Mouse (Mus musculus): Measurements from ENCODE around the gene Myzap. TPM values are rescaled to one million over a fixed set of nuclear protein-coding genes. Genes with fewer than 3 reads are reported as not detected.

Myzap gene
- polyA plus RNA-seq (2015; fragmentation: Nextera tagmentation; extraction: Ambion mirVana), result 1.7 and 2.8 TPM in 2 replicates

DNA sequence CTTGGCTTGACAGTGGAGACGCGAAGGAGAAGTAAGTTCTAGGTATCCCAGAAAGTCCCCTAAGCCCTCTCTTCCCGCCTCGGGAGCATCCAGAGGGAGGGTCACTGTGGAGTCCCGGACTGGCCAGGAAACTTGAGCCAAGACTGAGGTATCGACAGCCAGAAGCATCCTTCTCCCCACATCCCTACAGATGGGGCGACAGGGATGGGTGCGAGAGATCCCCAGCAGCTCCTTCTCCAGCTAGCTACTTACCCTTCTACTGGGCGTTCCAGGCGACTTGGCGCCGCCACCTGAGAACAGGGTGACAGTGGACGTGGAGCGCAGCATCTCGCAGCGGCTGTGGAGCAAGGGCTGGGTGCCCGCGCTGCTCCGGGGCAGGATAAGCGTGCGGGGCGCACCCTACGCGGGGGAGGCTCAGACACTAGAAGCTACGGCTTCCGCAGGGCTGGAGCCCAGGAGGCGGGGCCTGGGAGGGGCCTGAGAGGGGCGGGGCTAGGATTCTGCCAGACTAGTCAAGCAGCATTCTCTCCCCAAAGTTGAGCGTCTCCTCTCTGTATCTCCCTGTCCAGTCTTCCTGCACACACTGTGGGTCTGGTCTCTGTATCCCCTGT, at the start of gene Myzap:
Gene Myzap, minus strand, starts transcription at position 423 of the 611 bp plus-strand sequence.
- ATAC-seq, result peak; percentile 99
- H3K9ac ChIP-seq (replicated peaks; ENCODE audit: low read depth, low read length), result peak within 1 kb of the TSS; percentile 65
- WGBS, result 4% methylated on average over 27 of the region's 29 CpGs
- peak within 1 kb of the TSS; percentile 67 for H3K4me2 ChIP-seq (ENCODE audit: low read length)
- peak within 1 kb of the TSS; percentile 54 for H3K4me3 ChIP-seq (replicated peaks; ENCODE audit: low read length)
- no peak within 1 kb of the TSS for H3K27ac ChIP-seq (ENCODE audit: low read length)
- no peaks in the 10 kb centered on the region for H3K36me3 ChIP-seq (ENCODE audit: control insufficient read depth, insufficient read depth)
- no peaks in the 10 kb centered on the region for H3K9me3 ChIP-seq (ENCODE audit: control insufficient read depth, low read length)
- H3K27me3 ChIP-seq (replicated peaks; ENCODE audit: control insufficient read depth, insufficient read depth, low read length), result no peaks in the 10 kb centered on the region
- peaks cover 4% of the 10 kb centered on the region for H3K4me1 ChIP-seq (replicated peaks; ENCODE audit: control insufficient read depth, insufficient read depth, low read length)

- no peak for ATAC-seq
- no peak overlapping the region for H3K4me2 ChIP-seq (ENCODE audit: low read length)
- WGBS, result 76% methylated on average over 4 of the region's 4 CpGs
- no peak overlapping the region for H3K9ac ChIP-seq (replicated peaks; ENCODE audit: low read depth, low read length)
- no peaks in the 10 kb centered on the region for H3K36me3 ChIP-seq (ENCODE audit: control insufficient read depth, insufficient read depth)
- no peaks in the 10 kb centered on the region for H3K4me1 ChIP-seq (replicated peaks; ENCODE audit: control insufficient read depth, insufficient read depth, low read length)
- no peak overlapping the region for H3K4me3 ChIP-seq (replicated peaks; ENCODE audit: low read length)
- H3K27ac ChIP-seq (ENCODE audit: low read length), result no peak overlapping the region
- no peaks in the 10 kb centered on the region for H3K27me3 ChIP-seq (replicated peaks; ENCODE audit: control insufficient read depth, insufficient read depth, low read length)
- H3K9me3 ChIP-seq (ENCODE audit: control insufficient read depth, low read length), result no peaks in the 10 kb centered on the region
Measured at GRCm38 (mm10) chr9:71640361-71640927, 48.3 kb upstream of the Myzap start.

DNA sequence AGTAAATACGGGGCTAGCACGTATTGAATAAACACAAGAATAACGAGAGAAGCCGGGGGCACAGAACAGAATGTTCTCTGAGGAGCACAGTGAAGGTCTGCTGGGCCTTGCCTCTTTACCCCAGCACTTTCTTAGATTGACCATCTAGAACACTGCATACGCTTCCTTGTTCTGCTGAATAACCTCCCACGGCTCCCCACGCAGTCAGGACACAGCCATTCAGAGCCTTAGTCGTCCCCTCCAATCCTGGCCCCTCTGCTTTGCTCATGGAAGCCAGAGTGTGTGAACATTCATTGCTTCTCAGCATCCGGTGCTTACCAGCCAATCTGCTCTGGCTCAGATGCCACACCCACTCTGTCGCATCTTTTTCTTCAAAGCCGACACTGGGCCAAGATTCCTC, 46.0 kb upstream of the Myzap start:
- H3K4me1 ChIP-seq (replicated peaks; ENCODE audit: control insufficient read depth, insufficient read depth, low read length), result no peaks in the 10 kb centered on the region
- H3K4me2 ChIP-seq (ENCODE audit: low read length), result no peak overlapping the region
- H3K9me3 ChIP-seq (ENCODE audit: control insufficient read depth, low read length), result no peaks in the 10 kb centered on the region
- ATAC-seq, result no peak
- no peak overlapping the region for H3K27ac ChIP-seq (ENCODE audit: low read length)
- no peak overlapping the region for H3K4me3 ChIP-seq (replicated peaks; ENCODE audit: low read length)
- no peak overlapping the region for H3K9ac ChIP-seq (replicated peaks; ENCODE audit: low read depth, low read length)
- H3K36me3 ChIP-seq (ENCODE audit: control insufficient read depth, insufficient read depth), result no peaks in the 10 kb centered on the region
- 61% methylated on average over 11 of the region's 11 CpGs for WGBS
- H3K27me3 ChIP-seq (replicated peaks; ENCODE audit: control insufficient read depth, insufficient read depth, low read length), result no peaks in the 10 kb centered on the region

GRCm38 (mm10) chr9:71636854-71637253, 44.7 kb upstream of the Myzap start:
- 88% methylated on average over 1 of the region's 1 CpGs for WGBS
- Histone ChIP-seq H3K27me3 (replicated peaks; ENCODE audit: control insufficient read depth, insufficient read depth, low read length) (no peaks in the 10 kb centered on the region), H3K27ac (ENCODE audit: low read length) (no peak overlapping the region), H3K36me3 (ENCODE audit: control insufficient read depth, insufficient read depth) (no peaks in the 10 kb centered on the region), H3K4me2 (ENCODE audit: low read length) (no peak overlapping the region), H3K4me3 (replicated peaks; ENCODE audit: low read length) (no peak overlapping the region), H3K4me1 (replicated peaks; ENCODE audit: control insufficient read depth, insufficient read depth, low read length) (no peaks in the 10 kb centered on the region), H3K9me3 (ENCODE audit: control insufficient read depth, low read length) (no peaks in the 10 kb centered on the region), H3K9ac (replicated peaks; ENCODE audit: low read depth, low read length) (no peak overlapping the region)
- ATAC-seq, result peak; percentile 43

DNA sequence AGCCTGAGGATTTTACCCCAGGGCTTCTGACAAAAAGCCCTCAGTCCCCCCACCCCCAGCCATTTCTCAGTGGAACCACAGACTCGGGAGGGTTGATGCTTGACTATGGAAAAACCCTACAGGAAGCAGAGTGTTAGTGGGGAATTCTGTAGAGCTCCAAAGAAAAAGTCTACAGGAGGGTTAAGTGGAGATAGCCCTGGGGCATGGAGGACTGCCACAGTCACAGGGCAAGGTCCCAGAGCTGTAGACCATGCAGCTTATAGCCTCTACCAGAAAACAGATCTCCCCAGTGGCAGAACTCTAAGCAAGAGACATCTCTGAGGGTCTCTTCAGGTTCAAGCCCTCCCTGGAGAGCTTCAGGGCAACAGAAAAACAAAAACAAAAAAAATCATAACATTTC, 43.5 kb upstream of the Myzap start:
- H3K27me3 ChIP-seq (replicated peaks; ENCODE audit: control insufficient read depth, insufficient read depth, low read length), result no peaks in the 10 kb centered on the region
- H3K27ac ChIP-seq (ENCODE audit: low read length), result no peak overlapping the region
- H3K9ac ChIP-seq (replicated peaks; ENCODE audit: low read depth, low read length), result no peak overlapping the region
- no peaks in the 10 kb centered on the region for H3K9me3 ChIP-seq (ENCODE audit: control insufficient read depth, low read length)
- no peak overlapping the region for H3K4me2 ChIP-seq (ENCODE audit: low read length)
- H3K4me3 ChIP-seq (replicated peaks; ENCODE audit: low read length), result no peak overlapping the region
- 44% methylated on average over 1 of the region's 1 CpGs for WGBS
- H3K4me1 ChIP-seq (replicated peaks; ENCODE audit: control insufficient read depth, insufficient read depth, low read length), result no peaks in the 10 kb centered on the region
- no peak for ATAC-seq
- H3K36me3 ChIP-seq (ENCODE audit: control insufficient read depth, insufficient read depth), result no peaks in the 10 kb centered on the region

DNA sequence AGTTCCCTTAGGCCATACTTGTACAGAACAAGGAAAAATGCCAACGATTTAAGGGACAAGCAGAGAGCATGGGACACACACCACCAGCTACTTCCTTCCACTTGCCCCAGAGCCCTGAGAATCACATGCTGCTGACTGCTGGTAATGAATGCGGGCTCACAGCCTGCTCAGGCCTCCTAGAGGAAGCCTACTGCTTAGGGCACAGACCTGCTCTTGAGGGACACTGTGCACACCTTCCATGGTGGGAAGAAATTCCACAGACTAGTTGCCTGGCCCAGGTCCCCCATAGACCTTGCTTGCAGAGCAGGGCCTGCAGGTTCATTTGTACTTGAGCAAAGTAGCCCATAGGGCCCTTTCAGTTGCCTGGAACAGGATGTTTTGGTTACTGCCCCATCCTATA, 42.8 kb upstream of the Myzap start:
- no peak overlapping the region for H3K4me2 ChIP-seq (ENCODE audit: low read length)
- WGBS, result 90% methylated on average over 2 of the region's 2 CpGs
- H3K27ac ChIP-seq (ENCODE audit: low read length), result no peak overlapping the region
- no peaks in the 10 kb centered on the region for H3K4me1 ChIP-seq (replicated peaks; ENCODE audit: control insufficient read depth, insufficient read depth, low read length)
- H3K36me3 ChIP-seq (ENCODE audit: control insufficient read depth, insufficient read depth), result no peaks in the 10 kb centered on the region
- H3K9ac ChIP-seq (replicated peaks; ENCODE audit: low read depth, low read length), result no peak overlapping the region
- H3K4me3 ChIP-seq (replicated peaks; ENCODE audit: low read length), result no peak overlapping the region
- no peak for ATAC-seq
- H3K27me3 ChIP-seq (replicated peaks; ENCODE audit: control insufficient read depth, insufficient read depth, low read length), result no peaks in the 10 kb centered on the region
- no peaks in the 10 kb centered on the region for H3K9me3 ChIP-seq (ENCODE audit: control insufficient read depth, low read length)

DNA sequence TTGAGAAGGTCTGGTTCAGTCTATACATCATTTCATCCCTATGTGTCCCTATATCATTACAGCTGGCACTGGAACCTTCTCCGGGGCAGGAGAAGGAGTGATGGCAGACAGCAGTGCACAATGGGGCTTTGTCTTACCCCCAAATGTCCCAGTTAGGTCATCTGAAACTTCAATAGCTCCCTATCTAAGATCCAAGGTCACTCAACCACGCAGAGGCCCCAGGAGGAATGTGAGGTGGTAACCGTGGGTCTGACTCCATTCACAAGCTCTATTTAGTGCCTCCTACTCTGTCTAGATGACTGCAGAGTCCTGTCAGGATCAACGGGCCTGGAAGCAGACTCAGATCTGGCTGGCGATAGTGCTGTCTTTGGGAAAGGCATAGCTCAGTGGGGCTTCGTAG, 36.8 kb upstream of the Myzap start:
- Histone ChIP-seq H3K4me1 (replicated peaks; ENCODE audit: control insufficient read depth, insufficient read depth, low read length) (no peaks in the 10 kb centered on the region), H3K4me2 (ENCODE audit: low read length) (no peak overlapping the region), H3K4me3 (replicated peaks; ENCODE audit: low read length) (no peak overlapping the region), H3K27me3 (replicated peaks; ENCODE audit: control insufficient read depth, insufficient read depth, low read length) (no peaks in the 10 kb centered on the region), H3K27ac (ENCODE audit: low read length) (no peak overlapping the region), H3K9ac (replicated peaks; ENCODE audit: low read depth, low read length) (no peak overlapping the region), H3K9me3 (ENCODE audit: control insufficient read depth, low read length) (no peaks in the 10 kb centered on the region), H3K36me3 (ENCODE audit: control insufficient read depth, insufficient read depth) (no peaks in the 10 kb centered on the region)
- 61% methylated on average over 6 of the region's 6 CpGs for WGBS
- no peak for ATAC-seq

DNA sequence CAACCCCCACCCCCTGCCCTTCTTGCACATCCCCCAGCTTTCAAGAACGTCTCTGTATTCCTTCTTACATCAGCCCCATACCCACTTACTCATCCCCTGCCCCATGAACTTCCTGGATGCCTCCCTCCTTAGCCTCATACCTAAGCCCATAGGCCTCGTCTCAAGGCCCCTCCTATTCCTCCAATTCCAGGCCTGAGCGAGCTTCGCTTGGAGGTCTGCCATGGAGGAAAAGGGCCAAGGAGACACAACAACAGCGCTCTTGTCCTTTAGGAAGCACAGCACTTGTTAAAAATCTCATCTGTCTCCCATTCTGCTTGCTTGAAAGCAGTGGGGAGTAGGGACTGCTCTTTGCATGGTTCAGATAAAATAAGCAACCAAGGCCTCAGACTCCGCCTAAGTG, 36.1 kb upstream of the Myzap start:
- no peak overlapping the region for H3K9ac ChIP-seq (replicated peaks; ENCODE audit: low read depth, low read length)
- no peaks in the 10 kb centered on the region for H3K9me3 ChIP-seq (ENCODE audit: control insufficient read depth, low read length)
- H3K4me2 ChIP-seq (ENCODE audit: low read length), result no peak overlapping the region
- H3K4me1 ChIP-seq (replicated peaks; ENCODE audit: control insufficient read depth, insufficient read depth, low read length), result no peaks in the 10 kb centered on the region
- H3K27me3 ChIP-seq (replicated peaks; ENCODE audit: control insufficient read depth, insufficient read depth, low read length), result no peaks in the 10 kb centered on the region
- H3K4me3 ChIP-seq (replicated peaks; ENCODE audit: low read length), result no peak overlapping the region
- ATAC-seq, result no peak
- H3K36me3 ChIP-seq (ENCODE audit: control insufficient read depth, insufficient read depth), result no peaks in the 10 kb centered on the region
- no peak overlapping the region for H3K27ac ChIP-seq (ENCODE audit: low read length)
- WGBS, result 65% methylated on average over 6 of the region's 6 CpGs

DNA sequence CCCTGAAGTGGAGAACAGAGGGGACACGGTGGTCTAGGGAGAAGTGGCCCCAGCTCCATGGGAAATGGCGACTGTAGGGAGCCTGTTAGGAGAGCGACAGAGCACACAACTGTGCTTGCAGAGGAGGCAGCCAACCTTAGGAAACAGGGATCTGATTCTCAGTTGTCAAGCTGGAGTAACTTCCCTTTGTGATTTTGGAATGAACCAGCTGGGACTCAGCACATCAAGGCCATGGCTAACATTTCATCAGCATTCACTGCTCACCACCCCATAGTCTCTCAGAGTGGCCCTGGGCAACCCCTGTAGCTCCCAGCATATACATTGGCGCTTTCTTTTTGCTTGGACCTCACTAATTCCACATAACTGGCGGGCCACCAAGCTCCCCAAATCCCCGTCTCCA, 33.8 kb upstream of the Myzap start:
- Histone ChIP-seq H3K9ac (replicated peaks; ENCODE audit: low read depth, low read length) (no peak overlapping the region), H3K27ac (ENCODE audit: low read length) (no peak overlapping the region), H3K9me3 (ENCODE audit: control insufficient read depth, low read length) (no peaks in the 10 kb centered on the region), H3K4me2 (ENCODE audit: low read length) (no peak overlapping the region), H3K27me3 (replicated peaks; ENCODE audit: control insufficient read depth, insufficient read depth, low read length) (no peaks in the 10 kb centered on the region), H3K36me3 (ENCODE audit: control insufficient read depth, insufficient read depth) (no peaks in the 10 kb centered on the region), H3K4me3 (replicated peaks; ENCODE audit: low read length) (no peak overlapping the region), H3K4me1 (replicated peaks; ENCODE audit: control insufficient read depth, insufficient read depth, low read length) (no peaks in the 10 kb centered on the region)
- ATAC-seq, result no peak
- 83% methylated on average over 6 of the region's 6 CpGs for WGBS
